Mouse (Mus musculus) yolk sac, embryonic 10.5 days (tissue): ENCODE data around the gene Sema3d.

Source experiments
- DNase-seq: peaks from one replicate; pipeline ENCODE4 v3.0.0-alpha.2; 2017; ENCODE audit warnings: low spot score

Sema3d gene

DNA sequence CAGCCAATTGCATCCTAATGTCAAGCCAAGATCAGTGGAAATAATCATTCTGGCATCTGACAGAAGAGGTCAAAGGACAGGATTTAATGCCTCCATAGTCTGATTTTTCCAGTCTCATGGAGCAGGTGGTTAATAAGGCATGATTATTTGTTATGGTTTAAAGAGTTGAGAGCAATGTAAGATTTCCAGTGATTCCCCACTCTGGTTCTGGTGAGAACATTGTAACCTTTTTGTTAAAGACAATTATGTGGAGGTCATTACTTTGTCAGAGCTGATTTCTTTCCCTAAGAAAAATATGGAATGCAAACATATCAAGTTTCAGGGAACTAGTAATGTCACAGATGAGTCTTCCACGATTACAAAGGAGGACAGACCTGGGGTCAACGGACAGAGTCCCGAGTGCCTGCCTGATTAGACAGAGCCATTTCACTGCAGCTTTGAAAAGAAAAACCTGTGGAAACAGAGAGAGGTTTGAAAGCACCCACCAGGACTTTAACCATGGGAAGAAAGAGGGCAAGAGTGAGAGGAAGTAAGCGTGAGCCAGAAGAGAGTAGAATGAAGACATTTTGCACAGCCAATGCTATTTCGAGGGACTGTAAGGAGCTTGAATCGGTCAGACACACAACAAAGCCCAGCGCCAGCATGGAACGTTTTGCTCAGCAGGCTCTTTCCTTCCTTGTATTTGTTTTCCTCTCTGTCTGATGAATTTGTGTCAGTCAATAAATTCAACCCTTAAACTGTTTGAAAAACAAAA is 251.2 kb downstream of the Sema3d start:
- no peak for DNase-seq

DNA sequence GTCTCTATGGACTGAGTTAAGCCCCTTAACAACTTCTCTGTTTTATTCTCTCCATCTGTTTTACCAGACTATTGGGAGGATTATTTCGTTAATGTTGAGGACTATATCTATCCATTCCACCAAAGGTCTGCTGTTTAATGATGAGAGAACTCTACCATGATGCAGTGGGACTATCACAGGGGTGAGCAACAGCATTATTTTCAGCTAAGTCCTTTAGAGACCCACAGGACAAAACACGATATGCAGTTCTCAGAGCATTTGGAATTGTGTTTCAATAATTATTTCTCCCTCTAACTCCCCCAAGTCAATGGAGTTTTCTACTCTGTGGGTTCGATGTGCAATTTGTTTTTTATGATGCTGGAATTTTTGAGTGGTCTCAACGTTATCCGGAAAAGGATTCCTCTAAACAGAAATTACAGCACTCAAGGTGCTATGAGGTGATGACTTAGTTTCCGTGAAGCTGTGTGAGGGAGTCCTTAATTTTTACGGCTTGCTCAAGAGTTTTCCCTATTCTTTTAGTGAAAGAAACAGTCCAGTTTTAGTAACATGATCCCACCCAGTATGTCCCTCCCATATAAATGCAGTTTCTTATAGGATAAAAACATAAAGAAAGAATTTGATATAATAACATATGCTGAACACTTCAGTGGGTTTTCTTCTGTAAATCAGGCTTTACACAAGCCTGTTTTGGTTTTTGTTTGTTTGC is 254.7 kb downstream of the Sema3d start:
- no peak for DNase-seq
